Mouse (Mus musculus) lung, postnatal 14 days (tissue): ENCODE measurements at regions not wholly inside any gene's neighbourhood (a gene's known extent, or its start where the extent isn't known, plus 50 kb on each side); places are given as distances from the start of the nearest gene placed in this dataset.

Source experiments
- DNase-seq: peaks from one replicate; pipeline ENCODE4 v3.0.0; 2021

- no peak for DNase-seq
These were observed 846.5 kb downstream of the Slc4a3 start for GRCm38 (mm10) chr1:76392536-76392935.

- DNase-seq = peak; percentile 10
These were observed 848.0 kb downstream of the Slc4a3 start for GRCm38 (mm10) chr1:76394038-76394437.

GRCm38 (mm10) chr1:76402854-76403253, 856.8 kb downstream of the Slc4a3 start:
- no peak for DNase-seq

- DNase-seq = no peak
These were observed 857.9 kb downstream of the Slc4a3 start for GRCm38 (mm10) chr1:76404003-76404402.

- no peak for DNase-seq
These were observed 864.7 kb downstream of the Slc4a3 start for GRCm38 (mm10) chr1:76410813-76411212.

GRCm38 (mm10) chr1:76420525-76420924, 874.5 kb downstream of the Slc4a3 start:
- DNase-seq = no peak

- no peak for DNase-seq
These were observed 881.4 kb downstream of the Slc4a3 start for GRCm38 (mm10) chr1:76427439-76427838.

- DNase-seq = no peak
These were observed 884.1 kb downstream of the Slc4a3 start for GRCm38 (mm10) chr1:76430041-76430610.

GRCm38 (mm10) chr1:76433481-76433941, 887.4 kb downstream of the Slc4a3 start:
- DNase-seq = no peak

- DNase-seq = no peak
These were observed 904.6 kb downstream of the Slc4a3 start for GRCm38 (mm10) chr1:76450539-76451214.

- no peak for DNase-seq
These were observed 907.2 kb downstream of the Slc4a3 start for GRCm38 (mm10) chr1:76453160-76453710.

GRCm38 (mm10) chr1:76466562-76466961, 920.5 kb downstream of the Slc4a3 start:
- DNase-seq = no peak

GRCm38 (mm10) chr1:76484193-76484592, 938.1 kb downstream of the Slc4a3 start:
- DNase-seq = no peak

- DNase-seq = no peak
These were observed 941.4 kb downstream of the Slc4a3 start for GRCm38 (mm10) chr1:76487481-76487880.

- no peak for DNase-seq
These were observed 943.8 kb downstream of the Slc4a3 start for GRCm38 (mm10) chr1:76489681-76490492.

GRCm38 (mm10) chr1:76490719-76491118, 944.7 kb downstream of the Slc4a3 start:
- no peak for DNase-seq

- no peak for DNase-seq
These were observed 945.1 kb downstream of the Slc4a3 start for GRCm38 (mm10) chr1:76491187-76491586.

- DNase-seq = no peak
These were observed 959.1 kb downstream of the Slc4a3 start for GRCm38 (mm10) chr1:76505150-76505549.

GRCm38 (mm10) chr1:76508821-76509220, 962.8 kb downstream of the Slc4a3 start:
- DNase-seq = no peak

GRCm38 (mm10) chr1:76509486-76509885, 963.4 kb downstream of the Slc4a3 start:
- no peak for DNase-seq

- no peak for DNase-seq
These were observed 966.1 kb downstream of the Slc4a3 start for GRCm38 (mm10) chr1:76512156-76512555.

- DNase-seq = no peak
These were observed 967.4 kb downstream of the Slc4a3 start for GRCm38 (mm10) chr1:76513490-76513889.

- no peak for DNase-seq
These were observed 983.5 kb downstream of the Slc4a3 start for GRCm38 (mm10) chr1:76529531-76529930.

GRCm38 (mm10) chr1:76530342-76530741, 984.3 kb downstream of the Slc4a3 start:
- no peak for DNase-seq
